In the genomic region with DNA sequence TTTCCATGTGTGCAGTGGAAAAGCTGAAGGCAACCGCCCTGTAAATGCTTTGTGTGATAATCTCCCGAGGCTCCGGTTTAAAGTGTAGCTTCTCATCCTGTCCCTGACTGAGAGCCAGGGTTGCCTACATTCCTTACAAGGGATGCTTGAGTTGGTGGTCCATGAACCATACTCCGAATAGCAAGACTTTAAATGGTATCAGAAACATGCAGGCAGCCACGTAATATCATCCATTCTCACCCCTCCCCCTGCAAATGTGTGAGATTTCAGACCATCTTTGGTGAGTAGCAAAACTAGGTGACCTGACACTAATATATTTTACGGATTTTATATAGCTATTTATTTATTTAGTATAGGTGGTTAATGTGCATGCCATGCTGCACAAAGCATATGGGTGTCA, we compare ENCODE assay signal across 26 mouse cellular contexts. TPM values are rescaled to one million over a fixed set of nuclear protein-coding genes. Genes with fewer than 3 reads are reported as not detected.
"Had no signal": no experiment of that assay in that cellular context is flagged by ENCODE, and none has a peak within 500 bp of the region (broad histone marks: within the 10 kb centered on the region; RNA-seq: fewer than 3 reads in every experiment).

No protein-coding gene starts in this region.

- H3K27me3 ChIP-seq: liver, embryonic 15.5 days had no signal

- H3K9ac ChIP-seq: liver, embryonic 15.5 days; liver, postnatal 0 days; lung, embryonic 15.5 days; midbrain, embryonic 12.5 days; neural tube, embryonic 13.5 days; neural tube, embryonic 15.5 days had no signal

- H3K36me3 ChIP-seq: liver, embryonic 15.5 days; lung, embryonic 15.5 days; midbrain, embryonic 10.5 days; midbrain, embryonic 12.5 days; neural tube, embryonic 13.5 days; neural tube, embryonic 15.5 days had no signal

- ATAC-seq: liver, postnatal 0 days; lung, postnatal 0 days; midbrain, embryonic 16.5 days had no signal

- H3K4me3 ChIP-seq: liver, embryonic 15.5 days; lung, embryonic 15.5 days; midbrain, embryonic 10.5 days; midbrain, embryonic 12.5 days; myocyte; neural tube, embryonic 13.5 days; neural tube, embryonic 15.5 days had no signal

- H3K27ac ChIP-seq: liver, embryonic 15.5 days; lung, embryonic 15.5 days; midbrain, embryonic 10.5 days; midbrain, embryonic 12.5 days; neural tube, embryonic 13.5 days; neural tube, embryonic 15.5 days had no signal

- DNase-seq: liver, postnatal 0 days; lung, adult 2 months; lung, postnatal 14 days; lung, postnatal 4 days; midbrain, embryonic 14.5 days; retina, postnatal 1 day; right cerebral cortex, adult 18-20 months; right cerebral cortex, postnatal 25 days; right cerebral cortex, postnatal 4 days; spleen, adult 18-20 months; thymus, adult 18-20 months; thymus, postnatal 14 days; thymus, postnatal 36 days had no signal

- H3K4me2 ChIP-seq: liver, embryonic 15.5 days; lung, embryonic 15.5 days; midbrain, embryonic 12.5 days; neural tube, embryonic 13.5 days; neural tube, embryonic 15.5 days had no signal

- H3K9me3 ChIP-seq: liver, embryonic 15.5 days; lung, embryonic 15.5 days; midbrain, embryonic 10.5 days; midbrain, embryonic 12.5 days; neural tube, embryonic 13.5 days; neural tube, embryonic 15.5 days had no signal

- H3K4me1 ChIP-seq: liver, embryonic 15.5 days; lung, embryonic 15.5 days; midbrain, embryonic 12.5 days; neural tube, embryonic 13.5 days; neural tube, embryonic 15.5 days had no signal

RNA-seq across cellular contexts. Expression of a gene that starts 9.0 kb away (rescaled TPM):
- total RNA-seq: megakaryocyte, adult 5-6 weeks; megakaryocyte-erythroid progenitor cell, adult 5-6 weeks had no signal
- polyA plus RNA-seq: liver, embryonic 15.5 days; liver, postnatal 0 days; midbrain, embryonic 16.5 days; myocyte; small intestine, adult 2 months; thymus, postnatal 0 days had no signal
